Mouse (Mus musculus) limb, embryonic 11.5 days (tissue): ENCODE data around the gene Zfp993. TPM values are rescaled to one million over a fixed set of nuclear protein-coding genes. Genes with fewer than 3 reads are reported as not detected.
A peak's percentile ranks its signal among the peaks of the same experiment; 100 is the strongest.
"Not testable (repeated sequence)": the region's sequence is repeated elsewhere in the genome, so short reads cannot be mapped to it uniquely, and the experiment has no call there.

ENCODE experiments used
- ATAC-seq: fragments of 200-750 bp; cut with Nextera tagmentation; 2 replicates; pipeline ENCODE4 v1.8.0; 2017; ENCODE audit warnings: low read depth; ENCODE audit not compliant: insufficient number of reproducible peaks, low FRiP score, low TSS enrichment
- DNase-seq: peaks from one replicate; pipeline ENCODE4 v3.0.0-alpha.2; 2015; ENCODE audit warnings: low spot score
- H3K27ac ChIP-seq: fragments of 300-500 bp; sonication (generic); replicated peaks from 2 replicates; pipeline ENCODE4 v1.5.1; 2014; ENCODE audit warnings: low read depth, mild to moderate bottlenecking, low read length
- H3K27me3 ChIP-seq: fragments of 300-500 bp; sonication (generic); 2 replicates; pipeline ENCODE4 v1.6.1; 2014; ENCODE audit warnings: mild to moderate bottlenecking, low read length, mixed read lengths; ENCODE audit not compliant: control insufficient read depth, insufficient read depth
- H3K36me3 ChIP-seq: fragments of 300-500 bp; sonication (generic); 2 replicates; pipeline ENCODE4 v1.6.1; 2014; ENCODE audit warnings: mild to moderate bottlenecking, low read length, moderate library complexity, mixed read lengths; ENCODE audit not compliant: control insufficient read depth, insufficient read depth
- H3K4me1 ChIP-seq: fragments of 300-500 bp; sonication (generic); 2 replicates; pipeline ENCODE4 v1.6.1; 2014; ENCODE audit warnings: low read length, mixed read lengths; ENCODE audit not compliant: control insufficient read depth, insufficient read depth
- H3K4me2 ChIP-seq: fragments of 300-500 bp; sonication (generic); 2 replicates; pipeline ENCODE4 v1.6.1; 2014; ENCODE audit warnings: low read depth, mild to moderate bottlenecking, moderate library complexity; ENCODE audit not compliant: severe bottlenecking
- H3K4me3 ChIP-seq: fragments of 300-500 bp; sonication (generic); 2 replicates; pipeline ENCODE4 v1.5.1; 2014; ENCODE audit warnings: low read depth, low read length
- H3K9ac ChIP-seq: fragments of 300-500 bp; sonication (generic); 2 replicates; pipeline ENCODE4 v1.6.1; 2014; ENCODE audit warnings: mild to moderate bottlenecking, low read length
- H3K9me3 ChIP-seq: fragments of 300-500 bp; sonication (generic); 2 replicates; pipeline ENCODE4 v1.6.1; 2016; ENCODE audit warnings: low read length; ENCODE audit not compliant: control insufficient read depth
- WGBS: fragments of 180-500 bp; shearing (Covaris S2); extraction: QIAGEN DNeasy Blood & Tissue Kit; methylation state at CpG from one replicate; pipeline ENCODE4 v1.1.7; 2014; 5-methylcytosine and 5-hydroxymethylcytosine counted together
- polyA plus RNA-seq: library from polyadenylated mRNA; unstranded; fragments of >200 nt; fragmentation: Nextera tagmentation; extraction: Ambion mirVana; gene quantifications from 2 replicates; pipeline ENCODE4 v1.2.1, GENCODE M21; 2014

The Zfp993 gene
- polyA plus RNA-seq: 2.1 and 2.8 TPM in 2 replicates

DNA sequence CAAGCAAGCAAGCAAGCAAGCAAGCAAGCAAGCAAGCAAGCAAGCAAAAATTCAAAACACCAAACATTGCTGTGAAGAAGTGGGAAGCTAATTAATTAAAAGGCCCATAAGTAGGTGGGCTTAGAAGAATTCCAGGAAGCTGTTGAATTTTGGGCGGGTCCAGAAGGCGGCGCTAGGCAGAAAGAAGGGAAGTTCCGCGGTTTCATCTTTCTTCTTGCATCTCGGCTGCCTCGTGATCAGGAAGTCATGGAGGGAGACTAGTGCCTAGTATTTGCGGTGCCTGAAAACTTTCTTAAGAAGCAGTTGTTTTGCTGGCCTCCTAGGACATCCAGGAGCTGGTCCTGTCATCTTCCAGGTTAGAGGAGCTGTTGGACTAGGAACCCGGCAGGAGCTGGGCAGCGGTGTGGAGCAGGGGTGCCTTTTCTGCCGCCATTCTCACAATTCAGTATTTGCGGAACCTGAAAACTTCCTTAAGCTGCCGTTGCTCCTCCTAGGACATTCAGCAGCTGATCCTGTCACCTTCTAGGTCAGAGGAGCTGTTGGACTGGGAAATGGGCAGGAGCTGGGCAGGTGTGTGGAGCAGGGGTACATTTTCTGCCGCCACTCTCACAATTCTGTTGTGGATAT is at the start of gene Zfp993:
Zfp993 (plus strand) TSS at position 188 of the 627 bp plus-strand sequence.
- H3K9me3 ChIP-seq, ATAC-seq, H3K4me3 ChIP-seq, H3K27me3 ChIP-seq, H3K27ac ChIP-seq, H3K4me2 ChIP-seq, DNase-seq, H3K36me3 ChIP-seq, H3K9ac ChIP-seq, H3K4me1 ChIP-seq: not testable (repeated sequence)
- WGBS: no CpG with 5 or more reads among the region's 14 CpGs

DNA sequence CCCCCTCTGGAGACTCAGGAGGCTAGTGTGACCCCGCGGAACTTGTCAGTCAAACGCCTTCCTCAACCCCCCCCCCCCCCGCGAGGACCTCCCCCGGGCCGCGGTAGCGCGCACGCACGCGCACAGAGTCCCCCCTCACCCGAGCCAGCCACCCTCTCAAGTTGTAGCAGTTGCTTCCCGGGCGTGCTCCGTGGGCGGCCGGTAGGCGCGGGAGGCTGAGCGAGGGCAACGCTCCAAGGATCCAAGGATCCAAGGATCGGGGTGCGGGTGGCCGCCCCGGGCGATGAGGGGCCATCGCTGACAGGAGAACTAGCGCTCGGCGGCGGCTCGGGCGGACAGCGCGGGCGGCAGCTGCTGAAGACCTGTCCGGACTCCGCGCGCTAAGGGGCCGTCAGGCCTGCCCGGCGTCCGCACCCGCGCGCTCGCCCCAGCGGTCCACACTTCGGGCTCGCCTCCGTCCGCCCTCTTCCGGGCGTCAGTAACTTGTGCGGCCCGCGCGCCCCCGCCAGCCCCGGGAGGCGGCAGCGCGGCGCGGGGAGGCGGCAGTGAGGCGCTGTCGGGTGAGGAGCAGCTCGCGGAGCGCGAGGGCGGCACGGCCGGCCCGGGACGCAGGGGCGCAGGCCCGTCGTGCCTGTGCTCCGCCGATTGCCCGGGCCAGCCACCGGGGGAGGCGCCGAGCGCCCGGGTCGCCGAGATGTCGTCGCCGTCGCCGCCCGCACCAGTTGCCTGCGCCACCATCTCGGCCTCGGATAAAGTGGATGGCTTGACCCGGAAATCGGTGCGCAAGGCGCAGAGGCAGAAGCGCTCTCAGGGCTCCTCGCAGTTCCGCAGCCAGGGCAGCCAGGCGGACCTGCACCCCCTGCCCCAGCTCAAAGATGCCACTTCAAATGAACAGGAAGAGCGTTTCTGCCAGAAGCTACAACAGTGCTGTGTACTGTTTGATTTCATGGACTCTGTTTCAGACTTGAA is 30.6 kb upstream of the Zfp993 start:
- under 1% methylated on average over 17 of the region's 111 CpGs for WGBS
- not testable (repeated sequence) for H3K4me3 ChIP-seq, H3K27me3 ChIP-seq, H3K9ac ChIP-seq, H3K4me1 ChIP-seq, H3K9me3 ChIP-seq, H3K36me3 ChIP-seq, H3K4me2 ChIP-seq, DNase-seq, H3K27ac ChIP-seq
- peak; percentile 97 for ATAC-seq

- not testable (repeated sequence) for H3K27me3 ChIP-seq, H3K4me1 ChIP-seq, H3K27ac ChIP-seq, H3K9me3 ChIP-seq, H3K36me3 ChIP-seq
- 10% methylated on average over 18 of the region's 53 CpGs for WGBS
- Histone ChIP-seq H3K4me2 (peak overlapping the region; percentile 27; the same call in 1 of the 2 replicates), H3K4me3 (0 out of 2 replicates have a peak overlapping the region, but pooled peaks have one; percentile 10), H3K9ac (0 out of 2 replicates have a peak overlapping the region, but pooled peaks have one; percentile 32)
- ATAC-seq (peak; percentile 95), DNase-seq (peak; percentile 24)
Measured at GRCm38 (mm10) chr4:146603578-146604399, 7.0 kb upstream of the Zfp993 start.

GRCm38 (mm10) chr4:146644367-146644766 is 33.6 kb downstream of the Zfp993 start:
- H3K4me3 ChIP-seq, DNase-seq, H3K36me3 ChIP-seq, H3K4me2 ChIP-seq, H3K9me3 ChIP-seq, H3K27me3 ChIP-seq, H3K9ac ChIP-seq, H3K4me1 ChIP-seq, H3K27ac ChIP-seq: not testable (repeated sequence)
- ATAC-seq: peak; percentile 62; the same call in 1 of the 2 replicates
- no CpG with 5 or more reads among the region's 4 CpGs for WGBS

DNA sequence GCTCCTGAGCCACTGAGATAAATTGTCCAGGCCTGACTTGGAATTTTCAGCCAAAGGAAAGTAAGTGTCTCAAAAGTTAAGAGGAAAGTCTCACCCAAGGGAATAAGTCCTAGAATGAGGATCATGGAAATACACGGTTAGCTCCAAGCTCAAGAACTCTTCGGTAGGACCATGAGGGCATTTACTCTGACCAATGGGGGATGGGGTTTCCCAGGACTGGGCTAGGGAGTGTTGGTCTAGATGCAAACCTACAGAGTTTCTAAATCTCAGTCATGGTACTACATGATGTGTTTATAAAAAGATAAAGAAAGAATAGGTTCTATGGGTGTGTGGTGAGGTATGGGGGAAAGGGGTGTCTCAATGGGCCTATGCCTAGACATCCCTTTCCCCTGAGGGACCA is 38.9 kb downstream of the Zfp993 start:
- H3K36me3 ChIP-seq, H3K4me3 ChIP-seq, H3K4me1 ChIP-seq, DNase-seq, H3K9ac ChIP-seq, H3K9me3 ChIP-seq, H3K27me3 ChIP-seq, H3K27ac ChIP-seq, H3K4me2 ChIP-seq: not testable (repeated sequence)
- ATAC-seq: 0 out of 2 replicates have a peak, but pooled peaks have one; percentile 36
- no CpG with 5 or more reads among the region's 2 CpGs for WGBS

GRCm38 (mm10) chr4:146650115-146650514 is 39.4 kb downstream of the Zfp993 start:
- not testable (repeated sequence) for H3K36me3 ChIP-seq, H3K9ac ChIP-seq, DNase-seq, H3K4me3 ChIP-seq, H3K27ac ChIP-seq, ATAC-seq, H3K4me2 ChIP-seq, H3K27me3 ChIP-seq, H3K9me3 ChIP-seq, H3K4me1 ChIP-seq
- 94% methylated on average over 1 of the region's 4 CpGs for WGBS

- not testable (repeated sequence) for DNase-seq, H3K27me3 ChIP-seq, H3K9ac ChIP-seq, H3K4me1 ChIP-seq, H3K9me3 ChIP-seq, H3K27ac ChIP-seq, H3K4me3 ChIP-seq, H3K4me2 ChIP-seq, ATAC-seq, H3K36me3 ChIP-seq
- WGBS: 84% methylated on average over 1 of the region's 5 CpGs
Measured at GRCm38 (mm10) chr4:146650639-146651038, 39.9 kb downstream of the Zfp993 start.
